In genomic region chr5:121194173-121194572, GRCm38 (mm10) we compare ENCODE assay signal across 19 mouse cellular contexts. TPM values are rescaled to one million over a fixed set of nuclear protein-coding genes. Genes with fewer than 3 reads are reported as not detected.
DNase-seq lines count a peak whose midpoint lies in the region; ATAC-seq and TF ChIP-seq lines count a peak whose summit lies in the region.
"Had no signal": no experiment of that assay in that cellular context is flagged by ENCODE, and none has a peak within 500 bp of the region (broad histone marks: within the 10 kb centered on the region; RNA-seq: fewer than 3 reads in every experiment).

No protein-coding gene starts in this region.

- H3K4me2 ChIP-seq in liver, embryonic 13.5 days, result peak overlapping the region; percentile 17; the same call in 1 of the 2 replicates
- no peak overlapping the region for H3K4me2 ChIP-seq in liver, postnatal 0 days (ENCODE audit: low read depth, low read length)
- H3K4me2 ChIP-seq: forebrain, embryonic 15.5 days; heart, embryonic 13.5 days had no signal

- H3K27me3 ChIP-seq in liver, embryonic 13.5 days, result no peaks in the 10 kb centered on the region
- H3K27me3 ChIP-seq in liver, postnatal 0 days (ENCODE audit: insufficient read depth, low read length), result no peaks in the 10 kb centered on the region
- H3K27me3 ChIP-seq: CH12.LX; forebrain, embryonic 15.5 days; heart, embryonic 13.5 days; Patski had no signal

- peak; percentile 45 for DNase-seq in liver, embryonic 13.5 days
- DNase-seq in liver, postnatal 0 days, result no peak
- no peak for DNase-seq in left cerebral cortex, adult 8-10 months (ENCODE audit: low spot score in 2 of 2)
- DNase-seq in layer of hippocampus, adult 9-10 months (ENCODE audit: low spot score), result no peak
- DNase-seq: adrenal gland, postnatal 14 days; cerebellum, adult 2 months; cerebellum, postnatal 10 days; gastrocnemius, postnatal 36 days; heart, adult 11 months; heart, postnatal 36 days had no signal

- H3K4me1 ChIP-seq in bone marrow, adult 2 months (ENCODE audit: control insufficient read depth, insufficient read depth, low read length), result peaks cover 8% of the 10 kb centered on the region
- H3K4me1 ChIP-seq in liver, embryonic 13.5 days (replicated peaks), result peaks cover 86% of the 10 kb centered on the region
- peaks cover 32% of the 10 kb centered on the region for H3K4me1 ChIP-seq in liver, postnatal 0 days (ENCODE audit: insufficient read depth)

- peak overlapping the region; percentile 54 for H3K9ac ChIP-seq in liver, embryonic 13.5 days
- H3K9ac ChIP-seq in liver, postnatal 0 days (replicated peaks), result no peak overlapping the region
- H3K9ac ChIP-seq: forebrain, embryonic 15.5 days; heart, embryonic 13.5 days had no signal

- ATAC-seq in erythroid progenitor cell, adult 5-6 weeks (replicated peaks; ENCODE audit: low FRiP score, poor library complexity, severe bottlenecking), result 0 out of 2 replicates have a peak, but pooled peaks have one; percentile 34
- peak; percentile 67 for ATAC-seq in liver, embryonic 13.5 days (ENCODE audit: low read depth)
- ATAC-seq in liver, postnatal 0 days, result no peak
- ATAC-seq: activated CD4-positive, CD25-positive, alpha-beta regulatory T cell, adult 4 months; forebrain, embryonic 15.5 days; Patski had no signal

- H3K36me3 ChIP-seq in liver, embryonic 13.5 days, result no peaks in the 10 kb centered on the region
- H3K36me3 ChIP-seq in liver, postnatal 0 days (replicated peaks; ENCODE audit: insufficient read depth, low read length), result no peaks in the 10 kb centered on the region
- H3K36me3 ChIP-seq: forebrain, embryonic 15.5 days; heart, embryonic 13.5 days had no signal

- no peak for TF ChIP-seq CTCF in bone marrow, adult 2 months (IDR thresholded peaks at IDR 0.05; ENCODE audit: control insufficient read depth, insufficient read depth, low read length)
- no peak for TF ChIP-seq CTCF in liver, postnatal 0 days (IDR thresholded peaks at IDR 0.05; ENCODE audit: low read depth)

- TF ChIP-seq POLR2A in bone marrow, adult 2 months (IDR thresholded peaks at IDR 0.05; ENCODE audit: borderline replicate concordance, control insufficient read depth, low read depth, low read length), result no peak

- TF ChIP-seq EP300 in liver, postnatal 0 days (IDR thresholded peaks at IDR 0.05; ENCODE audit: low read depth), result 0 out of 2 replicates have a peak, but pooled peaks have one; percentile 48

- H3K4me3 ChIP-seq in bone marrow, adult 2 months (replicated peaks; ENCODE audit: control insufficient read depth, low read depth, low read length), result no peak overlapping the region
- H3K4me3 ChIP-seq in liver, embryonic 13.5 days (replicated peaks), result no peak overlapping the region
- no peak overlapping the region for H3K4me3 ChIP-seq in liver, postnatal 0 days (ENCODE audit: low read depth, low read length)
- H3K4me3 ChIP-seq: embryonic facial prominence, embryonic 10.5 days; erythroblast, embryonic 14.5 days; forebrain, embryonic 15.5 days; heart, embryonic 13.5 days had no signal

- 0 out of 2 replicates have a peak overlapping the region, but pooled peaks have one; percentile 20 for H3K27ac ChIP-seq in bone marrow, adult 2 months (ENCODE audit: control insufficient read depth, insufficient read depth, low read depth, low read length, poor library complexity)
- H3K27ac ChIP-seq in liver, embryonic 13.5 days, result peak overlapping the region; percentile 87
- peak overlapping the region; percentile 17 for H3K27ac ChIP-seq in liver, postnatal 0 days (ENCODE audit: low read depth)
- H3K27ac ChIP-seq: embryonic facial prominence, embryonic 10.5 days; forebrain, embryonic 15.5 days; heart, embryonic 13.5 days had no signal

- no peaks in the 10 kb centered on the region for H3K9me3 ChIP-seq in liver, embryonic 13.5 days (replicated peaks)
- H3K9me3 ChIP-seq in liver, postnatal 0 days (ENCODE audit: low read length), result no peaks in the 10 kb centered on the region
- H3K9me3 ChIP-seq: embryonic facial prominence, embryonic 10.5 days; forebrain, embryonic 15.5 days; heart, embryonic 13.5 days had no signal

- WGBS in bone marrow, adult 2 months, result 53% methylated on average over 1 of the region's 1 CpGs
- 15% methylated on average over 1 of the region's 1 CpGs for WGBS in liver, embryonic 13.5 days (ENCODE audit: insufficient replicate concordance)
- WGBS in liver, postnatal 0 days (ENCODE audit: insufficient replicate concordance), result 14% methylated on average over 1 of the region's 1 CpGs

RNA-seq across cellular contexts. Expression of gene Ptpn11, which starts 3.0 kb away (rescaled TPM):
- 24.4 and 33.3 TPM in 2 replicates for polyA plus RNA-seq in bone marrow, adult 2 months (2011; ENCODE audit: insufficient read depth, insufficient read length, low replicate concordance, missing spikeins)
- total RNA-seq in erythroid progenitor cell, adult 5-6 weeks (2015; ENCODE audit: low replicate concordance), result 19.3 and 20.9 TPM in 2 replicates
- 36.9 and 44.9 TPM in 2 replicates for total RNA-seq in erythroid progenitor cell, adult 5-6 weeks (2017; ENCODE audit: low replicate concordance)
- 12.5 TPM in 2 replicates for polyA plus RNA-seq in liver, embryonic 13.5 days (2015; fragmentation: Nextera tagmentation; extraction: Ambion mirVana)
- 9.6 and 10.6 TPM in 2 replicates for polyA plus RNA-seq in liver, postnatal 0 days (2015; fragmentation: Nextera tagmentation; extraction: Ambion mirVana)
- 100 to 1,000 TPM; 106 to 113 (median 109) TPM for total RNA-seq in left cerebral cortex, adult 8-10 months (2022)

RNA-seq across cellular contexts. Expression of gene Rpl6, which starts 10.1 kb away (rescaled TPM):
- 502 and 942 TPM in 2 replicates for polyA plus RNA-seq in bone marrow, adult 2 months (2011; ENCODE audit: insufficient read depth, insufficient read length, low replicate concordance, missing spikeins)
- 759 and 847 TPM in 2 replicates for total RNA-seq in erythroid progenitor cell, adult 5-6 weeks (2015; ENCODE audit: low replicate concordance)
- total RNA-seq in erythroid progenitor cell, adult 5-6 weeks (2017; ENCODE audit: low replicate concordance), result 373 and 474 TPM in 2 replicates
- polyA plus RNA-seq in liver, embryonic 13.5 days (2015; fragmentation: Nextera tagmentation; extraction: Ambion mirVana), result 556 and 610 TPM in 2 replicates
- 315 and 325 TPM in 2 replicates for polyA plus RNA-seq in liver, postnatal 0 days (2015; fragmentation: Nextera tagmentation; extraction: Ambion mirVana)
- 100 to 1,000 TPM; 495 to 632 (median 565) TPM for total RNA-seq in left cerebral cortex, adult 8-10 months (2022)

RNA-seq across cellular contexts. Expression of gene Hectd4, which starts 25.8 kb away (rescaled TPM):
- polyA plus RNA-seq in bone marrow, adult 2 months (2011; ENCODE audit: insufficient read depth, insufficient read length, low replicate concordance, missing spikeins), result 41.8 and 100 TPM in 2 replicates
- 214 and 233 TPM in 2 replicates for total RNA-seq in erythroid progenitor cell, adult 5-6 weeks (2015; ENCODE audit: low replicate concordance)
- total RNA-seq in erythroid progenitor cell, adult 5-6 weeks (2017; ENCODE audit: low replicate concordance), result 286 and 356 TPM in 2 replicates
- 6.9 and 7.6 TPM in 2 replicates for polyA plus RNA-seq in liver, embryonic 13.5 days (2015; fragmentation: Nextera tagmentation; extraction: Ambion mirVana)
- 3.3 and 3.6 TPM in 2 replicates for polyA plus RNA-seq in liver, postnatal 0 days (2015; fragmentation: Nextera tagmentation; extraction: Ambion mirVana)
- 100 to 1,000 TPM; 142 to 182 (median 164) TPM for total RNA-seq in left cerebral cortex, adult 8-10 months (2022)

Comparison
In these comparisons a context has a peak if more than half of its experiments do, and no peak if none do; other contexts are left out.
1. H3K27ac ChIP-seq: peak in every context shown above with its lines; median percentile 87 in liver, embryonic 13.5 days; 20 in bone marrow, adult 2 months; 17 in liver, postnatal 0 days.